Mouse (Mus musculus): ENCODE measurements at regions not wholly inside any gene's neighbourhood (a gene's known extent, or its start where the extent isn't known, plus 50 kb on each side); places are given as distances from the start of the nearest gene placed in this dataset.

DNA sequence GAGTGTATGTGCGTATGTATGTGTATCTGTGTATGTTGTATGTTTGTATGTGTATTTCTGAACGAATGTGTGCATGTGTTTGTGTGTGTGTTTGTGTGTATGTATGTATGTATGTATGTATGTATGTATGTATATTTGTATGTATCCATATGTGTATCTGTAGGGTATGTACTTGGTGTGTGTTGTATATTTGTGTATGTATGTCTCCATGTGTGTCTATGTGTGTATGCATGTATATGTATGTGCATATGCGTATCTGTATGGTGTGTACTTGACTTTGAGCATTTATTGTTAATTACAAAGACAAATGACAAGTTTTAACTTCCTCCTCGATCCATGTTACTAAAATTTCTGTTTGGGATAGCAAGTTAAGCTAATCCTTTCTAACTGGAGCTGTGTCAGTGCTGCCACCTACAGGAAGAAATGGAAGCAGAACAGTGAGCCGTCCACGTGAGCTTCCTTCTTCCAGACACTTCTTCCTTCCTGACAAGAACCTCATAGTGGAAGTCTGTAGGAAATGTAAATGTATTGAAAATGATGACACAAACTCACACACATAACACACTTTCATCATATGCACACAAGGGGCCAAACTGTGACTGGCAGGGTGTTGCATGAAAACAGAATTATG lies 268.4 kb upstream of the Rspo3 start:
- DNase-seq (ENCODE audit: low spot score): peak; percentile 69

GRCm38 (mm10) chr10:29802637-29803036 lies 267.0 kb upstream of the Rspo3 start:
- Histone ChIP-seq H3K27ac (ENCODE audit: low read depth, low read length) (no peak overlapping the region), H3K27me3 (ENCODE audit: control insufficient read depth, insufficient read depth, low read length) (no peaks in the 10 kb centered on the region), H3K36me3 (ENCODE audit: control insufficient read depth, insufficient read depth, low read length) (no peaks in the 10 kb centered on the region), H3K9ac (ENCODE audit: low read length) (no peak overlapping the region), H3K4me2 (ENCODE audit: low read depth, low read length, severe bottlenecking) (no peak overlapping the region), H3K9me3 (ENCODE audit: control insufficient read depth, low read length) (no peaks in the 10 kb centered on the region), H3K4me3 (ENCODE audit: low read depth, low read length) (no peak overlapping the region), H3K4me1 (replicated peaks; ENCODE audit: control insufficient read depth, insufficient read depth, low read length) (no peaks in the 10 kb centered on the region)
- WGBS: 93% methylated on average over 3 of the region's 3 CpGs
- ATAC-seq (replicated peaks; ENCODE audit: low FRiP score) (no peak), DNase-seq (ENCODE audit: low spot score) (no peak)

More for the DNA sequence above, 268.4 kb upstream of the Rspo3 start:
- no peak overlapping the region for H3K27ac ChIP-seq (ENCODE audit: low read depth, low read length)
- no peaks in the 10 kb centered on the region for H3K4me1 ChIP-seq (replicated peaks; ENCODE audit: control insufficient read depth, insufficient read depth, low read length)
- no peaks in the 10 kb centered on the region for H3K27me3 ChIP-seq (ENCODE audit: control insufficient read depth, insufficient read depth, low read length)
- ATAC-seq (replicated peaks; ENCODE audit: low FRiP score): peak; percentile 83
- no peaks in the 10 kb centered on the region for H3K36me3 ChIP-seq (ENCODE audit: control insufficient read depth, insufficient read depth, low read length)
- H3K9me3 ChIP-seq (ENCODE audit: control insufficient read depth, low read length): no peaks in the 10 kb centered on the region
- 47% methylated on average over 6 of the region's 6 CpGs for WGBS
- H3K4me2 ChIP-seq (ENCODE audit: low read depth, low read length, severe bottlenecking): no peak overlapping the region
- no peak overlapping the region for H3K4me3 ChIP-seq (ENCODE audit: low read depth, low read length)
- no peak overlapping the region for H3K9ac ChIP-seq (ENCODE audit: low read length)

GRCm38 (mm10) chr10:29794663-29795062 lies 259.0 kb upstream of the Rspo3 start:
- Histone ChIP-seq H3K9ac (ENCODE audit: low read length) (no peak overlapping the region), H3K4me2 (ENCODE audit: low read depth, low read length, severe bottlenecking) (no peak overlapping the region), H3K36me3 (ENCODE audit: control insufficient read depth, insufficient read depth, low read length) (no peaks in the 10 kb centered on the region), H3K4me3 (ENCODE audit: low read depth, low read length) (no peak overlapping the region), H3K27ac (ENCODE audit: low read depth, low read length) (no peak overlapping the region), H3K27me3 (ENCODE audit: control insufficient read depth, insufficient read depth, low read length) (no peaks in the 10 kb centered on the region), H3K4me1 (replicated peaks; ENCODE audit: control insufficient read depth, insufficient read depth, low read length) (no peaks in the 10 kb centered on the region), H3K9me3 (ENCODE audit: control insufficient read depth, low read length) (no peaks in the 10 kb centered on the region)
- 89% methylated on average over 1 of the region's 1 CpGs for WGBS
- DNase-seq (ENCODE audit: low spot score) (no peak), ATAC-seq (replicated peaks; ENCODE audit: low FRiP score) (peak; percentile 56; the same call in 1 of the 2 replicates)

DNA sequence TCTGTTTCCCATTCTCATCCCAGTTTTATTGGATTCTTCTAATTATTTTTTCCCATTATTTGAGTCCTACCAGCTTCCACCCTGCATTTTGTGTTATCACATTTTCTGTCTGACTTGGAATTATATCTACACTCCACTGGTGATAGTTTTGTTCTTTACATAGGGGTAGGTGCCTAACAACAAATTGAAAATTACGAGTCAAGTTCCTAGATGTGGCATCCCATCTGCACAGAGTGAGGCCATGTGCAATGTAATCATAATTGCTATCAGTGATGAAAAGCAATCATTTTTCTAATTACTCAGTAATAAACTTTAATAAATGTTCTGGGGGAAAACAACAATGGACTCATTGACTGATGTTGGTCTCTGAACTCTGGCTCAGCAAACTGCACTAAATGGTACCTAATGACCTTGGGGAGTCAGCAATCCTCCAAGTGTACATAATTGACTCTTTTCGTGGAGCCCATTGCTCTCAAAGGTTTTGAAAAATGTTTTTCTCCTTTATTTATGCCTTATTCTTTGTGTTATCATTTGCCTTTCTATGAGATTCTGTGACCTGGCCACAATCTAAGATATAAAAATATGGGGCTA lies 250.6 kb upstream of the Rspo3 start:
- 76% methylated on average over 2 of the region's 2 CpGs for WGBS
- no peak overlapping the region for H3K4me3 ChIP-seq (ENCODE audit: low read depth, low read length)
- no peak for ATAC-seq (replicated peaks; ENCODE audit: low FRiP score)

DNA sequence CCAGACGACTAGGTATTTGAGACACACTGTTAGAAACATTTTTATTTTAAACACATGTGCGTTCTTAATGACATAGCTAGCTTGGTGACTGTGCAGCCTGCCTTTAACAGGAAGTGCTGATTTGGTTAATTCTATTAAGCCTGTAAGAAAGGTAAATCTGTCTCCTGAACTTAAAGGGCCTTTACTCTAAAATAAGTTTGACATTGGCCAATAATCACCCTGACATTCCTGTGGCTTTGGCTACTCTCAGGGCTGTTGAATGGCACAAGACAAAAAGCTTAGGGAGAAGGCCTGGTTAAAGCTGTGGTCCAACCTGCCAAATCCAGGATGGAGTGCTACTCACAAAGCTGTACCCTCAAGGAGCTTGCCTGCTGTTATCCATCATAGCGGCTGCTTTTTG lies 201.0 kb upstream of the Rspo3 start:
- 78% methylated on average over 3 of the region's 3 CpGs for WGBS

More for the DNA sequence above, 250.6 kb upstream of the Rspo3 start:
- Histone ChIP-seq H3K4me2 (ENCODE audit: low read depth, low read length, severe bottlenecking) (no peak overlapping the region), H3K9ac (ENCODE audit: low read length) (no peak overlapping the region), H3K27ac (ENCODE audit: low read depth, low read length) (no peak overlapping the region), H3K4me1 (replicated peaks; ENCODE audit: control insufficient read depth, insufficient read depth, low read length) (no peaks in the 10 kb centered on the region), H3K36me3 (ENCODE audit: control insufficient read depth, insufficient read depth, low read length) (no peaks in the 10 kb centered on the region), H3K9me3 (ENCODE audit: control insufficient read depth, low read length) (no peaks in the 10 kb centered on the region), H3K27me3 (ENCODE audit: control insufficient read depth, insufficient read depth, low read length) (no peaks in the 10 kb centered on the region)
- no peak for DNase-seq (ENCODE audit: low spot score)

DNA sequence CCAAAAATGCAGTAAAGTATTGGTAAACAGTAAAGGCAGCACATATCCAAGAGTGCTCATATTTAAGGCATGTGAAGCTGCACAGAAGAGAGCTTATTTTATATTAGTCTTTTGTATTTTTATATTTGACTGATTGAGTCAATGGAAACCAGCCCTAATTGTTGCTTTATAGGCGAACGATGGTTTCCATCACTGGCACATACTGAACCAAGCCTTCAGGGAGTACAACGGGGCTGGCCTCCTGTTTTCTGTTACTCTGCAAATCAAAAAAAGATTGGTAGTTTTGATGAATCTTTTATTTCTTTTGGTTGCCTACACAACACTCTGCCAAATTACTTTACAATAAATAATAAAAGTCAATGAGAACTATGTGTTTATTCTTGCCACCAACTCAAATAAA lies 189.7 kb upstream of the Rspo3 start:
- no peaks in the 10 kb centered on the region for H3K4me1 ChIP-seq (replicated peaks; ENCODE audit: control insufficient read depth, insufficient read depth, low read length)
- no peaks in the 10 kb centered on the region for H3K9me3 ChIP-seq (ENCODE audit: control insufficient read depth, low read length)
- no peak for ATAC-seq (replicated peaks; ENCODE audit: low FRiP score)
- no peak overlapping the region for H3K9ac ChIP-seq (ENCODE audit: low read length)
- no peak for DNase-seq (ENCODE audit: low spot score)
- no peaks in the 10 kb centered on the region for H3K27me3 ChIP-seq (ENCODE audit: control insufficient read depth, insufficient read depth, low read length)
- 88% methylated on average over 3 of the region's 3 CpGs for WGBS
- no peak overlapping the region for H3K27ac ChIP-seq (ENCODE audit: low read depth, low read length)
- no peak overlapping the region for H3K4me3 ChIP-seq (ENCODE audit: low read depth, low read length)
- no peak overlapping the region for H3K4me2 ChIP-seq (ENCODE audit: low read depth, low read length, severe bottlenecking)
- no peaks in the 10 kb centered on the region for H3K36me3 ChIP-seq (ENCODE audit: control insufficient read depth, insufficient read depth, low read length)

More for the DNA sequence above, 201.0 kb upstream of the Rspo3 start:
- H3K4me3 ChIP-seq (ENCODE audit: low read depth, low read length): no peak overlapping the region
- ATAC-seq (replicated peaks; ENCODE audit: low FRiP score) (no peak), DNase-seq (ENCODE audit: low spot score) (no peak)
- no peaks in the 10 kb centered on the region for H3K9me3 ChIP-seq (ENCODE audit: control insufficient read depth, low read length)
- H3K9ac ChIP-seq (ENCODE audit: low read length): no peak overlapping the region
- no peaks in the 10 kb centered on the region for H3K27me3 ChIP-seq (ENCODE audit: control insufficient read depth, insufficient read depth, low read length)
- no peak overlapping the region for H3K27ac ChIP-seq (ENCODE audit: low read depth, low read length)
- H3K4me1 ChIP-seq (replicated peaks; ENCODE audit: control insufficient read depth, insufficient read depth, low read length): no peaks in the 10 kb centered on the region
- no peak overlapping the region for H3K4me2 ChIP-seq (ENCODE audit: low read depth, low read length, severe bottlenecking)
- H3K36me3 ChIP-seq (ENCODE audit: control insufficient read depth, insufficient read depth, low read length): no peaks in the 10 kb centered on the region

DNA sequence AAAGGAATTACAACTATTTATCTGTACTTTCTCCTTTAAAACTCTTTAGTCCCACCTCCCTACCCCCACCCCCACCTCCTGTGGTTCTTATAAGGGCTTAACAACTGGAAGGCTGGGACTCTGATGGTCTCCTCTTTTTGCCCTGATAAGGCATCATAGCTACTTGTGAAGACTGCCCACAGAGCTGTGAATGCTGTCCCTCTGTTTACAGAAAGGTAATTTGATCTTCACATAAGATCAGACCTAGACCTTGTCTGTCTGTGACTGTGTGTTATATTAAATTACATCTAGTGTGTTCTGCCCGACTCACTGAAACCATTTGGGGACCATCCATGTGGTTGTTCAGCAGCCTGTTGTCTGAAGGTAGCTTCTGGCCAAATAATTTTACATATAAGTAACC lies 175.3 kb upstream of the Rspo3 start:
- Histone ChIP-seq H3K4me1 (replicated peaks; ENCODE audit: control insufficient read depth, insufficient read depth, low read length) (no peaks in the 10 kb centered on the region), H3K27me3 (ENCODE audit: control insufficient read depth, insufficient read depth, low read length) (no peaks in the 10 kb centered on the region), H3K4me2 (ENCODE audit: low read depth, low read length, severe bottlenecking) (no peak overlapping the region), H3K9me3 (ENCODE audit: control insufficient read depth, low read length) (no peaks in the 10 kb centered on the region), H3K4me3 (ENCODE audit: low read depth, low read length) (no peak overlapping the region), H3K36me3 (ENCODE audit: control insufficient read depth, insufficient read depth, low read length) (no peaks in the 10 kb centered on the region), H3K27ac (ENCODE audit: low read depth, low read length) (no peak overlapping the region), H3K9ac (ENCODE audit: low read length) (no peak overlapping the region)
- no peak for ATAC-seq (replicated peaks; ENCODE audit: low FRiP score)
- no peak for DNase-seq (ENCODE audit: low spot score)
- 60% methylated on average over 1 of the region's 1 CpGs for WGBS

DNA sequence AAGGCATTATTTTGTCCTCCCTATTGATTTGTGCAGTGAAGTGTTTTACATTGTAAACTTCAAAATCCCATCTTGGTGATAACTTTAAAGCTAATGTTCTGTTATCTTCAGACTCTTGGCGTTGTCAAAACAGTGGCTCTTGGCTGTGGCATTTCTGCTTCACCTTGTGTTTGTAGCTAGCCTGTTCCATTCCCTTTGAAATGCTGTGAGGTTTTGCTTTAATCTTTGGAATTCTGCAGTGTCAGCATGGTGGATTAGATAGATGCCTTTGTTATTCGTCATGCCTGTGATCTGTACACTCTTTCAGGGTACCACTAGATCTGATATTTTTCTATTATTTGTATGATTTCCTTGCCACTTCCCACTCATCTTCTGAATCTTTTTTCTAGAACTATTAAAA lies 173.0 kb upstream of the Rspo3 start:
- H3K9me3 ChIP-seq (ENCODE audit: control insufficient read depth, low read length): no peaks in the 10 kb centered on the region
- no peak for ATAC-seq (replicated peaks; ENCODE audit: low FRiP score)
- WGBS: 69% methylated on average over 2 of the region's 2 CpGs

More for the DNA sequence above, 173.0 kb upstream of the Rspo3 start:
- no peak for DNase-seq (ENCODE audit: low spot score)
- Histone ChIP-seq H3K27ac (ENCODE audit: low read depth, low read length) (no peak overlapping the region), H3K9ac (ENCODE audit: low read length) (no peak overlapping the region), H3K27me3 (ENCODE audit: control insufficient read depth, insufficient read depth, low read length) (no peaks in the 10 kb centered on the region), H3K4me3 (ENCODE audit: low read depth, low read length) (no peak overlapping the region), H3K36me3 (ENCODE audit: control insufficient read depth, insufficient read depth, low read length) (no peaks in the 10 kb centered on the region), H3K4me1 (replicated peaks; ENCODE audit: control insufficient read depth, insufficient read depth, low read length) (no peaks in the 10 kb centered on the region), H3K4me2 (ENCODE audit: low read depth, low read length, severe bottlenecking) (no peak overlapping the region)

Measured in forebrain, embryonic 11.5 days (tissue).